Mouse (Mus musculus) R1 (cell line): ENCODE data around the gene Usp36.

ENCODE experiments used
- DNase-seq: peaks from one replicate; pipeline ENCODE4 v3.0.0-alpha.2; 2018; ENCODE audit warnings: low read depth, low spot score

Gene Usp36

GRCm38 (mm10) chr11:118223416-118224067 lies 66.5 kb downstream of the Usp36 start:
- no peak for DNase-seq

GRCm38 (mm10) chr11:118222917-118223316 lies 67.1 kb downstream of the Usp36 start:
- no peak for DNase-seq

DNA sequence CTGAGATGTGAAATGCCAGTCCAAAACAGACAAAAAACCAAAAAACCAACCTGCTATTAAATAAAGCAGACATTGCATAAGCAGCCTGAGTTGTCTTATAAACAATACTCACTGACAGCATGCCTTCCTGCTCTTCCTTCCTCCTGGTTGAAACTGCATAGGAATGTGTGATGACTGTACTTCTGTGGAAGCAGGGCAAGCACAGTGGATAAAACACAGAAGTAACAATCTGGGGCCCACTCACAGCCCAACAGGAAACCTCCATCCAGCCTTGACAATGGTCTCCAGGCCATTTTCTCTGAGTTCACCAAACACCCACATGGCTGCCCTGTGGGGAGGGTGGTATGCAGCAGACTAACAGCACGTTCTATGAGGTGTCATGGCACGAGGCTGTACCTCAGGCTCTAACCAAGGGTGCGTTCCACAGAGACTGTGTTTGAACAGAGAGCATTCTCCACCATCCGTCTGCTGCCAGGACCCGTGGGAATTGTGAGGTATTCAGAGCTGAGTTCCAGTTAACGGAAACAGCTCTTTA lies 67.6 kb downstream of the Usp36 start:
- DNase-seq = no peak

- peak; percentile 48 for DNase-seq
Measured at GRCm38 (mm10) chr11:118220561-118221262, 69.3 kb downstream of the Usp36 start.

DNA sequence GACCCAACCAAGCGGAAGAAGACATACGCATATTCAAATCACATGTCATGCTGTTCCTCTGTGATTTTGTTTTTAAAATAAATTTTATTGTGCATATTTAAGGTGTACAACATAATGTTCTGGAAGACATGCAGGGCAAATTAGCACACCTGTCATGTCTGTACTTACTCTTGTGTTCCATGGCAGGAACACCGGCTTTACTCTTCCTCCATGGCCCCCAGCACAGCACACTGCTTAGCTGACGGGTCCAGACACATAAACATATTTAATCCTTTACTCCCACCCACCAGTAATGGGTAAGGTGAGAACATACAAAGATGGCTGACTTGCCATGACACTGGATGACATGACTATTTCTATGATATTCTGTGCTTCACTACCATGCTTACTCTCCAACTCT lies 71.0 kb downstream of the Usp36 start:
- DNase-seq = no peak

DNA sequence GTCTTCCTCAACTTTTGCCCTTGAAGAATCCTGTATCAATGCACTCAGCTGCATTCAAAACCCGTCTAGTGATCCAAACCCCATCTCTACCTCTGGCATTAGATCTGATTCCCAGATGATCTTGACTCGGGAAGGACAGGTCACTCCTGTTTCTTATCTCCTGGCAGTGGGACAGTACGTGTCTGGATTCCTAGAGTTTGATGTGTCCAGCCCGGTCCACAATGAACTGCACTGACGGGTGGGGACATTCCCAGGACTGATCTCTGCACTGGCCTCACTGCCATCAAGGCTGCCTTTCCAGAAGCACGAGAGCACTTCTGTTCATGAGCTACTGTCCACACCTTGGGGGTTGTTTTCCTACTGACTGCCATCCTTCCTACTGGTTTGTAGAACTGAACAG lies 73.6 kb downstream of the Usp36 start:
- no peak for DNase-seq

- DNase-seq = no peak
Measured at GRCm38 (mm10) chr11:118215928-118216458, 74.1 kb downstream of the Usp36 start.

DNA sequence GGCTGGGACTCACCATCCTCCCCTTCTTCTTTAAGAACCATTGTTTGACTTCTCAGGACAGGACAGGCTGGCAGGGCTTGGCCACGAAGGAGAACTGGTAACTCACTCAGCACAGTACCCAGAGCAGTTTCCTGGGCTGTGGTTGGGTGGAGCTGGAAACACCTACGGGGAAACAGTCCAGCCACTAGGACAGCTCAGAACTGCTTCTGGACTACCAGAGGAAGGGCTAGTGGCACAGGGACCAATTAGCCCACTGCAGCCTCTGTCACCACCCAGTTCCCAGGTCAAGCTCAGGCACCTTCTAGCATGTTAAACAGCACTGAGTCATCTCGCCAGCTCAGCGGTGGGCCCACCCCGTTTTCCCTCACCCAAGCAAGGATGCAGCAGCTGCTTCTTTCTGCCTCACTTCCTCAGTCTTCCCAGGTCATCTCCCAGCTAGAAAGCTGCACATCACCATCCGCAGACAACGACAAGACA lies 77.4 kb downstream of the Usp36 start:
- DNase-seq = no peak

GRCm38 (mm10) chr11:118211749-118212635 lies 78.1 kb downstream of the Usp36 start:
- DNase-seq = no peak

DNA sequence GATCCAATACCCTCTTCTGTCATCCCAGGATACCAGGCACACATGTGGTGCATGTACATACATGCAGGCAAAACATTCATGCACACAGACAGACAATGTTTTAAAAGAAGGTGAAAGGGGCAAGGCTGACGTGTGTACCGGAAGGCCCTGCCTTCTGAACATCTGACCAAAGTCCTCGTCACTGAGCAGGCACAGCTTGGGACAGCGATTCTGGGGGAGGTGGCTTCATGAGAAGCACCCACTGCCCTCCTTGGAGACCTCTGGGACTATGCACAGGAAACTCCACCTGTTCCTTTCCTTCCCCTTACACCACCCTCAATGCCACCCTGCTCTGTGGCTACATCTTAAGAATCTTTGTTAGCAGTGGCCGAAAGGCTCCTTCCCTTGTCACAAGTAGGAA lies 79.1 kb downstream of the Usp36 start:
- DNase-seq = no peak

- no peak for DNase-seq
Measured at GRCm38 (mm10) chr11:118210116-118210515, 79.9 kb downstream of the Usp36 start.
